Mouse (Mus musculus): ENCODE measurements around the gene R3hcc1l.

The R3hcc1l gene

DNA sequence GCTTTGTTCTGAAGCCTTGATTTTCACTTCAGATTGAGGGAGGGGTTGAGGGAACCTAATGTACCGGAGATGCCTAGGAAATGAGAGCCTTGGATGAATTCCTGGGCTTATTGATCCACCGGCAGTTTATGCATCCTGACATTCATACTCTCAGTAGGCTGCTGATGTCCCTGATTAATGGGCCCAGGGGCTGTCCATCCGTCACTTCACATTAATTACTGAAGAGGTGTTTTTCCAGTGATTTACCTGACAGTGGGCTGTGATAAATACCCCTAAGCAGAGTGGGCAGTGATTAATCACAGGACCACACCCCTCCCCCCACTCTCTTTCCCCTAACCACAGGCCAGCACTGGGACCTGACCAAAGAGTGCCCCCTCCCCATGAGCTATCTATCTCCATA, 22.1 kb downstream of the R3hcc1l start:
- DNase-seq (ENCODE audit: low spot score in 2 of 2) = no peak

DNA sequence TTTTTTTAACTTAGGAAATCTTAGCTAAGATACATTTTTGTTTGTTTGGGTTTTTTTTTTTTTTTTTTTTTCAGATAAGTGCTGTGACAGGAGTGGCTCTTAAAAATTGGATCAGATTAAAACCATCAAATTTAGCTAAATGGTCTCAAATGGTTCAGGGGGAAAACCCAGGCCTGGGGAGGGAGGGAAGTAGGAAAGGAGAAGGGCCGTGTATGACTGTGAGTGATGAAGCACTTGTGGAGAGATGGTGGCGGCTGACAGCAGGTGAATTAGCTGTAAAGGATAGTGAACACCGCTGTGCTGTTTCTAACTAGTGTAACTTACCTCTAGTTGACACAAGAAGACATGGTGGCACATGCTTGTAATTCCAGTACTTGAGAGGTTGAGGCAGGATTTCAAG, 40.1 kb downstream of the R3hcc1l start:
- no peak for DNase-seq (ENCODE audit: low spot score in 2 of 2)

DNA sequence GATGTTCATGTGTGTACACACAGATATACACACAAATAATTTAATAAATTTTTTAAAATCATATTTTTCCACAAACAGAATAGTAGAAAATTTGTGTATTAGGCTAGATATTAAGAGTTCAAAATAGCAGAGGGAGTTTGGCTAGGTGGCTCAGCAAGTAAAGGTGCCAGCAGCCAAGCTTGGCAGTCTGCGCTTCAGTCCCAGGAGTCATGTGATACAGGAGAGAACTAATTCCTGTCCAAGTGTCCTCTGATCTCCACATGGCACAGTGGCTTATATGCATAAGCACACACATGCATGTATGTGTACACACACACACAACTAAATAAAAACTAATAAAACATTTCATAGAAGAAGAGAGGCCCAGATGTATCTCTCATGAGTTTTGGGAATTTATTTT, 43.4 kb downstream of the R3hcc1l start:
- DNase-seq (ENCODE audit: low spot score in 2 of 2) = no peak

DNA sequence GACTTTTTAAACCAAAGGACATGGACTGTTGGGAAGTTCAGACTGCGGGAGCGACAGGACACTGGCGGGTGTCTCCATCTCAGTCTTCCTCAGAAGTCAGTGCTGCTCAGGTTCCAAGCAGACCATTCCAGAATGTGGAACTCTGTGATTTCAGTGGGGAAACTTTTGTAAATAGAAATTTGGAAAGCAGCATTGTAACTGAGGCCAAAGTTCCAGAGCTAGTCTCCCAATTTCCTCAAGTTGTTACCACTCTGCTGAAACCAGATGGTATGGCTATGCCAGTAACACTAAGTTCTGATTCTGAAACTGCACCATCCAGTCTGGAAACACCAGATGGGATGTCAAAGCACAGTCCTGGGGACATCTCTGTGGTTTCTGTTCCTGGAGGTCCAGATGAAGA, 44.4 kb downstream of the R3hcc1l start:
- DNase-seq (ENCODE audit: low spot score in 2 of 2) = no peak

DNA sequence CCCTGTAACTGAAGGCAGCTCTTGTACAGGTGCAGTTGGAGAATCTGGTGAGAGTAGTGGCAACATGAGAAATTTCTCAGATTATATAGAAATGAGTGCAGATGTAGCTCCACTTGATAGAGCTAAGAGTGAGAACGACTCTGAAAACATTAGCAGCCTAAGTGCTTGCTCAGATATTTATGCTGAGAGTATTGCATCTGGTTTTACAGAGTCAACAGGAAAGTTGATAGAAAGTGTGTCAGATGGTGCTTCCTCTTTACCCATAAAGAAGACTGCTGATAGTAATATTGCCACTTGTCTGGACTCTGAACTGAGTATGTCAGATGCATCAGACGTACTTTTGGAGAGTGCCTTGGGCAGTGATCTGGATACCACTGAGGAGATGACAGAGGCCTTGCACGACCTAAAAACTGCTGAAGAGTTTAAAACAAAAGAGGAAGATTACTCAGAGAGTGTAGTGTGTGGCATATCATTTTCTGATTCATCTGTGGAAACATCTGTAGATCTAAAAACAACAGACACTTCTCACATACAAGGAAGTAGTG, 45.2 kb downstream of the R3hcc1l start:
- no peak for DNase-seq (ENCODE audit: low spot score in 2 of 2)

DNA sequence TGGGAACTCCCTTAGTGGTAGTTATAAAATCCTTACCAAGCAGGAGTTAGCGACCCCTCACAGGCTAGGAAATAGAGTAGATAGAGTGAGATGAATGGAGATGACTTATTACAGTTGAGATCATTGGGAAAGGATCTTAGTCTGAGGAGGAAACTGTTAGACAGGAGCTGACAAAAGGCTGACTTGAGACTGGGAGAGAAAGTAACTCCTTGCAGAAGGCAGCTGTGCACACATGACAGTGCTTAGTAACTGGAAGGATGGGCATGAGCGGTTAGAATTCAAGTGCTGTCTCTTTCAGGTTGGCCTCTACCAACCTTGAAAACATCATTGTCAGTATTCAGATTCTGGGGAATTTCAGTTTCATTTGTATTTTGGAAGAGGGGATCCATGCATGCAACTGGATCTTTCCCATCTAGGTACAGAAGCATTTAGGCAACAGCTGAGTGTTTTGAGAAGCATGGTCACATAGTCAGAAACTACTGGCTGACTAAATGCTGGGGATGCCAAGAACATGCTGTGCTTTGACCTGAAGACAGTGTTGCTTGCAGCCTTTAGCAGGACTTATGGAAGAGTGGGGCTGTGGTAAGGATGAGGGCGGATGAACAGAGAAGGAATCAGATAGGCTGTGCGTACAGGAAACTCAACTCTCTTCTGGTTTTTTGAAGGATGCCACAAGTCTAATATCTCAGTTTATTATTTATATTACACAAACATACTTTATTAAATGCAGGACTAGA, 47.9 kb downstream of the R3hcc1l start:
- no peak for DNase-seq (ENCODE audit: low spot score in 2 of 2)

DNA sequence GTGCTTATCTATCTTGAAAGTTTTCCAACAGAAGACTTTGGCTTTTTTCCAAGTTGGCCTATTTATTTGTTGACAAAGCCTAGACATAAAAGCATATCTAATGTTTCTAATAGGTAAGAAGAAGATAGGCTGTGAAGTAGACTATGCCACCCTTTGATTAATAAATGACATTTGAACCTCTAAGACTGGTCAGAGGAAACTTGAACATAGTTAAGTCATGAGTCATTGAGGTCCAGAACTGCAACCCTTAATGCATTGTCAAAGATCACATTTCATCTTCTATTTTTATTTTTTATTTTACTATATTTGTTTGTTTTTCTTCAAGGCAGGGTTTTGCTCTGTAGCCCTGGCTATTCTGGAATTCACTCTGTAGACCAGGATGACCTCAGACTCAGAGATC, 48.5 kb downstream of the R3hcc1l start:
- no peak for DNase-seq (ENCODE audit: low spot score in 2 of 2)

DNA sequence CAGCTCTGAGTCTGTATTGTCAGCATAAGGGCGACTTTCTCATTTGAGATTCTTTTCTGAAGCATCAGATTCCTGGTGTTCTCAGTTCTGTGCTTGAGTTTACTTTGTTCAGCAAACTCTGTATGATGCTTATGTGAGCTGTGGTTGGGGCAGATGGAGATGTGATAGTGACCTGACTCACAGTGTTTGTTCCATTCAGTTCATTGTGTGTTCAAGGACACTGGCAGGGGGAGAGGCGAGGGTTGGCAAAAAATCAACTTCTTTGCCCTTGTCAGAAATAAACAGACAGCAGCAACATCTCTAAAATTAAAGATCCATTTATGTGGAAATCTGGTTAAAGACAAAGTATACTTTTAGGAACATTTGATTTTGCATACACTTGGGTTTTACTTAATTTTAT, 50.5 kb downstream of the R3hcc1l start:
- DNase-seq (ENCODE audit: low spot score in 2 of 2) = no peak

DNA sequence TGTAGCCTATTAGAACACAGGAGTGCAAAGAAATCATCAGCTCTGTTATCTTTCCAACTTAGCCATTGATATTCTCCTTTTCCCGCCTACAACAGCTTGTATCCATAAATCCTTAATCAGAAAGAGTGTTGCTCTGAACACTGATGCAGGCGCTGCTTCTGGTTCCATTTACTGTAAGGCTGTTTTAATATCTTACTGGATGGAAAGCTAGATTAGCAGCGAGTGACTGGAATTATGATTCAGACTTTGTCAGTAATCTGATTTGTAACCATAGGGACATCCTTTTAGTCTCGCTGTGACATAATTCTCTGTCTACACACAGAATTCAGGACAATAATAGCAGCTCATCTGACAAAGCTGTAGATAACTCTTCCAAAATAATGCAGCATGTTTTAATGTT, 52.7 kb downstream of the R3hcc1l start:
- no peak for DNase-seq (ENCODE audit: low spot score in 2 of 2)

DNA sequence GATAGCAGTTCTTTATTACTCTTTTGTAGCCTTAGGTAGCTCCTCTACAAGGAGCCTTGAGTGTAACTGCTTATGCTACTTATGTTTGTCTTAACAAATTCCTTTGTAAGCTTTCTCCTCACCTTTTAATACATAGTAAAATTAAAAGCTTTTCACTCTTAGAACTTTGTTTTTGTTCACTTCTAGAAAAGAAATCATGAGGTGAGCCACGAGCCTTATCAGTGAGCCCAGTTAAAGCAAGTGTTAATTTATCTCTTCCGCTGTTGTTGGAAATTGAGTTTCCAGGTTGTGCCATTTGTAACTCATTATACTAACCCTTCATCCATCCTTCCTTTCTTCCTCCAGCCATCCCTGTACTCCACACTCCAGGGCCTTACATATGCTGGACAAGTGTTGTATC, 56.8 kb downstream of the R3hcc1l start:
- no peak for DNase-seq (ENCODE audit: low spot score in 2 of 2)

DNA sequence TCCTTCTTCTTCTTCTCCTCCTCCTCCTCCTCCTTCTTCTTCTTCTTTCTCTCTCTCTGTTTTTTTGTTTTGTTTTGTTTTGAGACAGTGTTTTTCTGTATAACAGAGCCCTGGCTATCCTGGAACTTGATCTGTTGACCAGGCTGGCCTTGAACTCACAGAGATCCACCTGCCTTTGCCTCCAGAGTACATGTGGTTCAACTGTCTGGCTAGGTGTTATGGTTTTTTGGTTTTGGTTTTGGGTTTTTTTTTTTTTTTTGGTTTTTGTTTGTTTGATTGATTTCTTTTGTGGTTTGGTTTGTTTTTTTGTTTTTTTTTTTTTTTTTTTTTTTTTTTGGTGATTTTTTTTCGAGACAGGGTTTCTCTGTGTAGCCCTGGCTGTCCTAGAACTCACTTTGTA, 58.3 kb downstream of the R3hcc1l start:
- DNase-seq (ENCODE audit: low spot score in 2 of 2) = no peak

DNA sequence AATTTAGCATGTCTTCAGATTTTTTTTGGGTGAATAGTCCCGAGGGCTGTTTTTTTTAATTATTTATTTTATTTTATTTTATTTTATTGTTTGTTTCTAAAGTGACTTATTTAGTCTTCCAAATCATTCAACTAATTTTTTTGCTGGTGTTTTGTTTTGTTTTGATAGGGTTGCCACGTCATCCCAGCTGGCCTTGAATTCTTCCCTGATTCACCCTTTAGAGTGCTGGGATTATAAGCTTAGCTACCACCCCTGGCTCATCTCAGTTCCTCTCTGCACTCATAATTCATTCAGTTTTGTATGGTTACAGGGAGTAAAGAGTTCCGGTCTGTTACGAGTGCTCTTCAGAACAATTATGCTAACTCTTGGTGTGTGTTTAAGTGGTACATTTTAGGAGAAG, 60.1 kb downstream of the R3hcc1l start:
- no peak for DNase-seq (ENCODE audit: low spot score in 2 of 2)

DNA sequence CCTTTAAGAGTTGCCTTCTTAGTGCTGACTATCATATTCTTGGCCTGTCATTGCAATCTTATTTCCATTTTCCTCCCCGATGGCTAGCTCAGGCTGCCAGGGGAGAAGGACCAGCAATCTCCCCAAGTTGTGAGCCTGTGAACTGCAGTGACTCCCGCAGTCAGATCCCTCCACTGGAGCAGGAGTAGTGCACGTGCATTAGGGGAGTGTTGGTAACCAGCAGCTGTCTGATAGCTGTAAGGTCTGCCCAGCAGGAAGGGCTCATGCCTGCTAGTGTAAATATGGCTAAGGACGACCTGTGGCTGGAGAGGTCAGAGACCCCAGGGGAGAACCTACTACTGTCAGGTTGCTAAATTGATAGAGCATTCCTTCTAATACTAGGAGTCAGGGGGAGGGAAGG, 62.1 kb downstream of the R3hcc1l start:
- no peak for DNase-seq (ENCODE audit: low spot score in 2 of 2)

DNA sequence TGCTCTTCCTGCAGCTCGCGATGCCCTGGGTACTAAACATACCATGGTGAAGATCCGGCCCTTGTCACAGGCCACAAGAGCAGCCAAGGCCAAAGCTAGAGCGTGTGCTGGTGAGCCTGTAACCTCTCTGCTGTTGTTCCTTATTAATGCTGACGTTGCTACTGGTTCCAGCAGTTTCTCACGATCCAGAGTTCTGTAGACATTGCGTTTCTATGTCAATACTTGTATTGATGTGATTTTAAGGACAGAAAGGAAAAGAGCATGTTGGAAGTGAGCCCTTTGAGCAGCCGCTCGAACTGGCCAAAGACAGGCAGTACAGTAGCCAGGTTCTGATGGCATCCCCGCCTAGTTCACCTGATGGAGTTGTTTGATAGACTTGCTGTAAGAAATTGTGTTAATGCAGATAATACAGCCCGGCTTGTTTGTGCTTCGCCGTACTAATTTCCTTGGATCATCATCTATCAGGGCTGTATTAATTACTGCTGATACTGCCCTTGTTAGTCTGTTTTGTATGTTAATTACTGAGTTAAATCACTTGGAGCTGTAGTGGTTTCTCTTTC, 64.3 kb downstream of the R3hcc1l start:
- no peak for DNase-seq (ENCODE audit: low spot score in 2 of 2)

DNA sequence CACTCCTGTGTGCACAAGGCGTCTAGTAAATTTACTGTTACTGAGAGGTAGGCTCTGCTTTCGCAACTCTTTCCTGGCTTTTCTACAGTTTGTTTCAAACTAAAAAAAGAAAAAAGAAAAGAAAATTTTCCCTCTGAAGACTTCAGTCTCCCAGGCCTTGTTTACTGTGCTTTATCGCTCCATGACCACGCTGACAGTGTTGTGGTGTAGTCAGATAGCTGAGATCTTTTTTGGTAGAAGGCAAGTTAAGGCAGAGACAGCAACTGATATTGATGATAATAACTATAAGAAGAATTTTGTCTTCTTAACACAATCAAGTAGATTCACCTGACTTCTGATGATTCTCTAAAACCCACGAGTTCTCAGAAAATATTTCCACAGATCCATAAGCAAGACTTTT, 65.1 kb downstream of the R3hcc1l start:
- no peak for DNase-seq (ENCODE audit: low spot score in 2 of 2)

DNA sequence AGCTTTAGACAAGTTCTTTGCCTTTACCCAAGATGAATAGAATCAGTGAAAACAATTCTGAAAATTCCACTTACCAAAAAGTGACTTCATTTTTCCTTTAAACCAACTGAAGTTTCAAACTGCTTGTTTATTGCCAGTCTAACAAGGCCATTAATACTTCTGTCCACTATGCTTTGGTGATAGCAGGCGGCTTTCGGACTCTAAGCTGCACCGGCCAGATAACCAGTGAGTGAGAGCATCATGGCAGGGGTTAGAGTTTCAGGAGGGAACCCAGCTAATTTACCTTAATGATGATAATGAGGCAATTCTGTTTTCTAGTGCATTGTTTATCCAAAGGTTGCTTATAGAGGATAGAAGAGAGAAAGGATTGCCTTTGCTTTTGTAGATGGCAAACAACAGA, 65.6 kb downstream of the R3hcc1l start:
- no peak for DNase-seq (ENCODE audit: low spot score in 2 of 2)

DNA sequence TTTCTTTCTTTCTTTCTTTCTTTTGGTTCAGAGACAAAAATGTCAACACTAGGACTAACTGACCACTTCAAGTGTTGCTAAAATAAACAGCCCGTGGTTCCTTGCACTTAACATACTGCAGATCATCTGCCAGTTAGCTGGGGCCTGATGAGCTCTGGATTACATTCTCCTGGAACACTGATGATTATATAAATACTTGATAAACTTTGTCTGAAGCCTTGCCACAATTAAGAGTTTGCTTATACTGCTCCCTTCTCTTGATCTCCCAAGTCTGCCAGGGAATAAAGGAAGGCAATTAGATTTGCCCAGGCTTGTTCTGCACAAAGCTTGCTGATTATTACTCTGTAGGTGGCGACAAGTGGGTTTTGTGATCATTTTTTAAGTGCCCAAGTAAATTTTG, 69.1 kb downstream of the R3hcc1l start:
- DNase-seq (ENCODE audit: low spot score in 2 of 2) = no peak

DNA sequence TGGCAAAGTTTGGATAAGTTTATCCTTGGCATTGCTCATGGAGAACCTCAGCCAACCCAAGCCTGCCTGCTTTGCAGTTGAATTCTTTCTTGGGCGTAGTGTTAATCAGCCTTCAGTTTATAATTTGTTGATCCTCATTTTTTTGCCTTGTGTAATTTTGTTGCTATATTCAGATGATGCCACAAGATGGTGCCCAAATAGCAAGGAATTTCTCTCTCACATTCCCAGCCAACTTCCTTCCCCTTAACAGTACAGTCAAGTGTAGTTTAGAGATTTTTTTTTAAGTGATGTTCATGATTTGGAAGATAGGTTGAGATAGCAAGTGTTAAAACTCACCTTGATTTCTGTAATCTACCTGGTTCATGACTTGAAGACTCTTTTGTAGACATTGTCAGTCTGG, 70.7 kb downstream of the R3hcc1l start:
- no peak for DNase-seq (ENCODE audit: low spot score in 2 of 2)

DNA sequence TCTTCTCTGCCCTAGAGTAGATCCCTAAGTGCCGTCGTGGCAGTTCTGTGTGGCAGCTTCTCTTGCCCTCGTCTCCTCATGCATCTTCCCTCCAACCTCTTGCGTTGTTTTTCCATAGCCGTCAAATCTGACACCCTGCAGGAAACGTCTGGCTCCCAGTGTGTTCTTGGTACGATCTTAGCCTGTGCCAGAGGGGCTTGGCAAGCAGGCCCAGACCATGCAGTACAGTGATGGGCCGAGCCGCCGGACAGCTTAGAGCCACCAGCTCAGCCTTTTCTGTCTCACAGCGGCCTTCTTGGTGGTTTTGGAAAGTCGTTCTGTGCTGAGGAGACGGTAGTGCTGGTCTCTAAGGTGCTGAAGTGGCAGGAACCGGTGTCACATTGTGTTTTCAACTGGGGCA, 73.0 kb downstream of the R3hcc1l start:
- no peak for DNase-seq (ENCODE audit: low spot score in 2 of 2)

DNA sequence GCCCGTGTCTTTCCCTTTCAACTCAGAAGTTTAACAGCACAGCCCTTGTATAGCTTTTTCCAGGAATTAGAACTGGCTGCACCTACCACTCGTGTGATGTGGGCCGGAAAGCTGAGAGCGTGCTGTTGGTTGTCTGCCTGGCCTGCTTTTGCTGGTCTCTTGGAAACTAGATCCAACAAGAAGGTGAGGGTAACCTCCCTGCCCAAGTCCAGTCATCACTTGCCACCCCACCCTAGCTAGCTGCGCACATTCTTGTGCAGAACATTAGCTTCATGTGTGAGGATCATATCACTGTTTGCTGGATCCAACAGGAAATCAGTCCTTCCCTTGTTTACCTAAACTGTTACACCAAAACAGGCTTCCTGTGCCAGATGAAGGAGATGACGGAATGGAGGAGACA, 74.9 kb downstream of the R3hcc1l start:
- no peak for DNase-seq (ENCODE audit: low spot score in 2 of 2)

DNA sequence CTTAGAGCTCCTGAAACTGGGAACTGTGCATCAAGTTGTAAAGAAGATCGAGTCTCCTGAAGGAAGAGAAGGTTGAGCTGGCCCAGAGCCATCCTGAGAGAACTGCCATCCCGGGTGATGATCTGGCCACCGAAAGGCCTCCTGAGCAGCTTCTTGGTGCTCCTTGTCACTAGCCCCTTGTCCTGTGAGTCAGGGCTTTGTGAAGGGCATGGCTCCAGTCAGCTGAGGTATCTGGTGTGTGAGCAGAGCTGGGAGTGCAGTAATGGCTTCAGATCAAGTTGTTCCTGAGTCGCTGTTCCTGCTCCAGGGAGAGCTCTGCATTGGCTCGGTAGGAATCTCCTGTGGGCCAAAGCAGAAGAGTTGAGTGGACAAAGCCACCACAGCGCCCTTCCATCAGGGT, 76.5 kb downstream of the R3hcc1l start:
- DNase-seq (ENCODE audit: low spot score in 2 of 2) = no peak

DNA sequence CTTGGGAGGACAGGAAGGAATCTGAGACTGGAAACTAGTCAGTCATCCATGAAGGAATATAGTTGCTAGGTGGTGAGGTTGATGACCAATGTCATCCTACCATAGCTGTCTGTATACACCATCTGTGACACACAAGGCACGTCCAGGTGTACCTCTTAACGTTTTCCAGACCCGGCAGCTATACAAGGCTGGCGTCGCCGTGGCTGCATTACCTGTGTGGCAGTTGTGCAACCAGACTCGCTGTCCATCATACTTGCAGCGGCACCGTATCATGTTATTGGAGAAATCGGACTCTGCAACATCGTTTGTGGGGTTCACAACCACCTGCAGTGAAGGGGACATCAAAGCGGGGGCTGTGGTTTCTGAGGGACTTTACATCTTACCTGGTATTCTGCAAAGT, 78.7 kb downstream of the R3hcc1l start:
- no peak for DNase-seq (ENCODE audit: low spot score in 2 of 2)

DNA sequence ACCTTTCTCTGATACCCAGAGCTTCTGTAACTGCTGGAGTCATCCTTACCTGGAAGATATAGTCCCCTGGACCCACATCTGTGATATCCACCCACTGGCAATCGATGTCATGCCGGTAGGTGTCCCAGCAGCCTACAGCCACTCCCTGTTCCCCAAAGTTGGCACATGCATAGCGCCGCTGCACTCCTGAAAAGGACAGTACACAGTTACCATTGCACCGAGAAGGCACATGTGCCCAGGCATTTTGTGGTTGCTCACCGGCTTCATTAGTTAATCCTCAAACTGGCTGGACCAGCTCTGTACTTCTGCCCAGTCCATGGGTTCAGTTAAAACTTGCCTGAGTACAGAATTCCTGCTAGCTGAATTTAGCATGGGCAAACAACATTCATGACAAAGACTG, 79.3 kb downstream of the R3hcc1l start:
- DNase-seq (ENCODE audit: low spot score in 2 of 2) = no peak

DNA sequence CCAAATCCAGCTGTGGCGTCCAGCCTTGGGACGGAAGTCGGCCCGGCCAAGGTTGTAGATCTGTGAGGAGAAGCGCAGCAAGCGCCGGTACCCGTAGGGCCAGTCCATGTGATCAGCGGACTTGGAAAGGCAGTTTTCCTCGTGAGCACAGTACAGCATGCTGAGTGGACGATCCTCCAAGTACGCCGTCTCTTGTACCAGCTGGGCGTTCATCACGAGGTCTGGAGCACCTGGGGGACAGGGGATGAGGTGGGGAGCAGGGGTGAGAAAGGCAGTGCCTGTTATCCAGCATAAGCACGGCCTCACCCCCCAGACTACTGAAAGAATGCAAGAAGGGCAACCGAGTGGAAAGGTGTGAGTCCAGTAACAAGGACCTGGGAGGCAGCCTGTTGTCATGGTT, 81.3 kb downstream of the R3hcc1l start:
- no peak for DNase-seq (ENCODE audit: low spot score in 2 of 2)
